Mouse (Mus musculus) intestine, postnatal 0 days (tissue): Measurements from ENCODE around the gene Slc34a2. TPM values are rescaled to one million over a fixed set of nuclear protein-coding genes. Genes with fewer than 3 reads are reported as not detected.

Source experiments
- ATAC-seq: fragments of 200-750 bp; cut with Nextera tagmentation; 2 replicates; pipeline ENCODE4 v1.8.0; 2017; ENCODE audit warnings: mild to moderate bottlenecking, moderate TSS enrichment, moderate library complexity
- H3K27ac ChIP-seq: fragments of 300-500 bp; sonication (generic); 2 replicates; pipeline ENCODE4 v1.5.1; 2014; ENCODE audit warnings: mild to moderate bottlenecking, low read depth, low read length, moderate library complexity
- H3K27me3 ChIP-seq: fragments of 300-500 bp; sonication (generic); replicated peaks from 2 replicates; pipeline ENCODE4 v1.6.1; 2014; ENCODE audit warnings: low read length, mixed read lengths; ENCODE audit not compliant: control insufficient read depth, insufficient read depth
- H3K36me3 ChIP-seq: fragments of 300-500 bp; sonication (generic); 2 replicates; pipeline ENCODE4 v1.6.1; 2014; ENCODE audit warnings: mild to moderate bottlenecking, moderate library complexity; ENCODE audit not compliant: control insufficient read depth, insufficient read depth
- H3K4me1 ChIP-seq: fragments of 300-500 bp; sonication (generic); replicated peaks from 2 replicates; pipeline ENCODE4 v1.6.1; 2014; ENCODE audit warnings: antibody characterized with exemption, low read length, mixed read lengths; ENCODE audit not compliant: control insufficient read depth, insufficient read depth
- H3K4me2 ChIP-seq: fragments of 300-500 bp; sonication (generic); replicated peaks from 2 replicates; pipeline ENCODE4 v1.6.1; 2014; ENCODE audit warnings: low read depth, mild to moderate bottlenecking, moderate library complexity
- H3K4me3 ChIP-seq: fragments of 300-500 bp; sonication (generic); 2 replicates; pipeline ENCODE4 v1.5.1; 2014; ENCODE audit warnings: low read depth, low read length
- H3K9ac ChIP-seq: fragments of 300-500 bp; sonication (generic); 2 replicates; pipeline ENCODE4 v1.6.1; 2014; ENCODE audit warnings: mild to moderate bottlenecking, low read depth, low read length
- H3K9me3 ChIP-seq: fragments of 300-500 bp; sonication (generic); 2 replicates; pipeline ENCODE4 v1.6.1; 2016; ENCODE audit warnings: mixed run types; ENCODE audit not compliant: control insufficient read depth
- CTCF ChIP-seq: sonication (generic); IDR thresholded peaks from 2 replicates; pipeline ENCODE4 v1.5.1; 2016; ENCODE audit warnings: low read depth, mild to moderate bottlenecking, control low read depth, antibody characterized with exemption, moderate library complexity
- WGBS: fragments of 180-500 bp; shearing (Covaris S2); extraction: QIAGEN DNeasy Blood & Tissue Kit; methylation state at CpG from one replicate; pipeline ENCODE4 v1.1.7; 2014; 5-methylcytosine and 5-hydroxymethylcytosine counted together
- polyA plus RNA-seq: library from polyadenylated mRNA; unstranded; fragments of >200 nt; fragmentation: Nextera tagmentation; extraction: Ambion mirVana; gene quantifications from 2 replicates; pipeline ENCODE4 v1.2.1, GENCODE M21; 2015

The Slc34a2 gene
- polyA plus RNA-seq, 1 experiment from 2014 or later, result 132 TPM

DNA sequence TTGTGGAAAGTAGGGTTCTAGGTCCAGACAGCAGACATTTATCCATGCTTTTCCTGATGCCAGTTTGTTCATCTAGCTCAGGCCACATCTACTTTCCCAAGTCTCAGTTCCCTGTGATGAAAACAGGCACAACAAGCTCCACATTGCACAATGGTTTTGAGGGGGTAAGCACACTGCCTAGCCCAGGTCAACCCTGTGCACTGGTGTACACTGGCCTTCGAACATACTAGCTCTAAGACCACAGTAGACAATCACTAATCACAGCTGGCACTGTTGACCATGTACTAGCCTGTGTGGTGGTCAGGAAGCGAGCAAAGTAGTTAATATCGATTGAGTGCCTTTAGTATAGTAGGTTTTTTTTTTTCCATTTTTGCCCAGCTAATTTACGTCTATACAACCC lies 34.4 kb upstream of the Slc34a2 start:
- H3K4me2 ChIP-seq, result no peak overlapping the region
- 91% methylated on average over 4 of the region's 4 CpGs for WGBS
- no peak overlapping the region for H3K27ac ChIP-seq
- no peak for TF ChIP-seq CTCF
- no peaks in the 10 kb centered on the region for H3K9me3 ChIP-seq
- H3K4me1 ChIP-seq, result no peaks in the 10 kb centered on the region
- no peaks in the 10 kb centered on the region for H3K27me3 ChIP-seq
- no peaks in the 10 kb centered on the region for H3K36me3 ChIP-seq
- no peak for ATAC-seq
- H3K9ac ChIP-seq, result no peak overlapping the region
- no peak overlapping the region for H3K4me3 ChIP-seq

DNA sequence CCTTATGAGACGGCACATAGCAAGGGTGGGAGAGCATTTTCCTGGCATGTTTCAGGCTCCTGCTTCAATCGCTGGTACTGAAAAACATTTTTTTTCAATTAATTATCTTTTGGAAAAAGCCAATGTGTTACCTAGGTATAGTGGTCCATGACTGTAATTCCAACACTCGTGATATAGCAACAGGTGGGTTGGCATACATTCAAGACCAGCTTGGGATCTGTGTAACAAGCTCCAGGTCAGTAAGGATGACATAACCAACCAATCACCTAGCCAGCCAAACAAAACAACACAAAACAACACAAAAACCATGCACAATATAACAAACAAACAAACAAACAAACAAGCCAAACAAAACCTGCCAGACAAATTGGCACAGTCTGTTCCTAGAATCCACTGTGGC lies 33.9 kb upstream of the Slc34a2 start:
- no peak overlapping the region for H3K4me2 ChIP-seq
- H3K4me3 ChIP-seq, result no peak overlapping the region
- H3K4me1 ChIP-seq, result no peaks in the 10 kb centered on the region
- no peak for TF ChIP-seq CTCF
- H3K9ac ChIP-seq, result no peak overlapping the region
- no peaks in the 10 kb centered on the region for H3K27me3 ChIP-seq
- WGBS, result 92% methylated on average over 3 of the region's 3 CpGs
- ATAC-seq, result no peak
- H3K9me3 ChIP-seq, result no peaks in the 10 kb centered on the region
- H3K36me3 ChIP-seq, result no peaks in the 10 kb centered on the region
- H3K27ac ChIP-seq, result no peak overlapping the region

- Histone ChIP-seq H3K9me3 (no peaks in the 10 kb centered on the region), H3K27ac (no peak overlapping the region), H3K36me3 (no peaks in the 10 kb centered on the region), H3K4me1 (no peaks in the 10 kb centered on the region), H3K4me2 (no peak overlapping the region), H3K9ac (no peak overlapping the region), H3K4me3 (no peak overlapping the region), H3K27me3 (no peaks in the 10 kb centered on the region)
- WGBS, result 74% methylated on average over 8 of the region's 8 CpGs
- TF ChIP-seq CTCF, result no peak
- ATAC-seq, result no peak
Measured at GRCm38 (mm10) chr5:53009027-53009769, 28.7 kb upstream of the Slc34a2 start.

DNA sequence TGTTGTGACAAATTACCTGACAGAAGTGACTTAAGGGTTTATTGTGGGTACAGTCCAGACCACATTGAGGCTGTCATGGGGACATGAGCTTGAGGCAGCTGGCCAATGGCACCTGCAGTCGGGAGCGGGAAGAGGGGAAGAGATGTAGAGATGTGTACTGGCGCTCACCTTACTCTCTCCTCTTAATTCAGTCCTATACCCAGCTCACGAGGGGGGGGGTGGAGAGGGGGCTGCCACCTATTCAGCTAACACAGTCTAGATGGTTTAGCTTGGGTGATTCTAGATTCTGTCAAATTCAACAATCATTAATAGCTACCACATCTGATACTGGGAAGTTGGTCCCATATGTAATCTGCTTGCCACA lies 28.1 kb upstream of the Slc34a2 start:
- TF ChIP-seq CTCF, result no peak
- H3K4me3 ChIP-seq, result no peak overlapping the region
- H3K4me1 ChIP-seq, result no peaks in the 10 kb centered on the region
- no peak overlapping the region for H3K4me2 ChIP-seq
- WGBS, result 86% methylated on average over 4 of the region's 4 CpGs
- no peaks in the 10 kb centered on the region for H3K27me3 ChIP-seq
- no peak overlapping the region for H3K27ac ChIP-seq
- no peak overlapping the region for H3K9ac ChIP-seq
- H3K9me3 ChIP-seq, result no peaks in the 10 kb centered on the region
- no peaks in the 10 kb centered on the region for H3K36me3 ChIP-seq
- no peak for ATAC-seq

GRCm38 (mm10) chr5:53011327-53011726 lies 26.6 kb upstream of the Slc34a2 start:
- no peaks in the 10 kb centered on the region for H3K27me3 ChIP-seq
- H3K9me3 ChIP-seq, result no peaks in the 10 kb centered on the region
- 95% methylated on average over 3 of the region's 3 CpGs for WGBS
- no peak overlapping the region for H3K4me3 ChIP-seq
- no peaks in the 10 kb centered on the region for H3K36me3 ChIP-seq
- ATAC-seq, result no peak
- TF ChIP-seq CTCF, result no peak
- no peak overlapping the region for H3K9ac ChIP-seq
- H3K27ac ChIP-seq, result no peak overlapping the region
- H3K4me2 ChIP-seq, result no peak overlapping the region
- H3K4me1 ChIP-seq, result no peaks in the 10 kb centered on the region

GRCm38 (mm10) chr5:53016606-53017005 lies 21.3 kb upstream of the Slc34a2 start:
- H3K27ac ChIP-seq, result no peak overlapping the region
- H3K9me3 ChIP-seq, result no peaks in the 10 kb centered on the region
- H3K36me3 ChIP-seq, result no peaks in the 10 kb centered on the region
- 84% methylated on average over 5 of the region's 5 CpGs for WGBS
- H3K9ac ChIP-seq, result no peak overlapping the region
- no peaks in the 10 kb centered on the region for H3K4me1 ChIP-seq
- no peak overlapping the region for H3K4me2 ChIP-seq
- no peaks in the 10 kb centered on the region for H3K27me3 ChIP-seq
- no peak overlapping the region for H3K4me3 ChIP-seq
- ATAC-seq, result no peak
- TF ChIP-seq CTCF, result no peak
